Mouse (Mus musculus) gastrocnemius, postnatal 25 days (tissue): Measurements from ENCODE around the gene Twistnb. TPM values are rescaled to one million over a fixed set of nuclear protein-coding genes. Genes with fewer than 3 reads are reported as not detected.

ENCODE experiments used
- total RNA-seq, 2 experiments: library from RNA; stranded (reverse); gene quantifications; 1 replicate in 1 of 2; 2 replicates in 1 of 2; pipeline ENCODE4 v1.2.3; 2021

Gene Twistnb
- total RNA-seq, 2 experiments from 2014 or later = 7.2 to 9.5 TPM

Other genes with a start within 250 kb of the Twistnb start
- not detected for gene Efcab10, start 34.8 kb upstream of the Twistnb start, total RNA-seq